Mouse (Mus musculus) C2C12 (cell line): ENCODE results near the gene Lpp.

ENCODE experiments used
- CTCF ChIP-seq: IDR thresholded peaks from one replicate; pipeline ENCODE4 v1.5.1; 2011; ENCODE audit not compliant: control insufficient read depth, insufficient read depth, insufficient read length
- FOSL1 ChIP-seq: IDR thresholded peaks from one replicate; pipeline ENCODE4 v1.8.0; 2011; ENCODE audit warnings: mild to moderate bottlenecking, low read length; ENCODE audit not compliant: poor library complexity, insufficient read depth, severe bottlenecking
- MAX ChIP-seq: IDR thresholded peaks from one replicate; pipeline ENCODE4 v1.6.1; 2011; ENCODE audit warnings: mild to moderate bottlenecking, control low read depth
- MYOG ChIP-seq: IDR thresholded peaks from one replicate; pipeline ENCODE4 v1.6.1; 2011; ENCODE audit not compliant: control insufficient read depth, insufficient read length; ENCODE audit errors: extremely low read depth
- USF1 ChIP-seq: IDR thresholded peaks from one replicate; pipeline ENCODE4 v1.6.1; 2011; ENCODE audit warnings: low read depth, mild to moderate bottlenecking, control low read depth, moderate library complexity

DNA sequence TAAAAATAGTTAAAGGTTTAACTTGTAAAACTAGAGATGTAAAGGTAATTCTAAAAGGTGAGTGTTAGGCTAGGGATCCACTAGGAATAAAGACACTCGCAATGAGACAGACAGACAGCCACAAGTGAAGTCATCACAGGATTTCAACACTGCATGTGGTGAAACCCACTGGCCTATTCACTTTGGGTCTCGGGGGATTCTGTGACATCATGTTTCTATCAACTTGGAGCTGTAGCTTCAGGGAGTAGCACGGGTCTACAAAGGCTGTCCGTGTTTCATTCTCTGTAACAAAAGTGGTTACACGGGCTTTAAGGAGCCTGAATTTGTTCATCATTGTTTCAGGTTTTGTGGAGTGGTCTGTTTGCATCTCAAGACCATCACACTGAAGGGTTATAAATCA lies 152.1 kb downstream of the Lpp start:
- TF ChIP-seq USF1 (no peak), CTCF (no peak), FOSL1 (no peak), MYOG (no peak), MAX (no peak)
